Mouse (Mus musculus): ENCODE results near the gene Yrdc. TPM values are rescaled to one million over a fixed set of nuclear protein-coding genes. Genes with fewer than 3 reads are reported as not detected.

Gene Yrdc
- polyA plus RNA-seq, 1 experiment from 2014 or later: 27.5 TPM

GRCm38 (mm10) chr4:124843493-124843892, 7.0 kb upstream of the Yrdc start:
- H3K9ac ChIP-seq (ENCODE audit: low read length): no peak overlapping the region
- H3K4me3 ChIP-seq (ENCODE audit: low read length): no peak overlapping the region
- H3K4me1 ChIP-seq (replicated peaks; ENCODE audit: control insufficient read depth, insufficient read depth, low read length): no peaks in the 10 kb centered on the region; the same call in 1 of the 2 replicates
- no peak overlapping the region for H3K4me2 ChIP-seq (ENCODE audit: low read depth, low read length)
- peaks cover 10% of the 10 kb centered on the region for H3K36me3 ChIP-seq (ENCODE audit: control insufficient read depth, insufficient read depth, low read length)
- no peak overlapping the region for H3K27ac ChIP-seq (ENCODE audit: low read length)
- no peaks in the 10 kb centered on the region for H3K27me3 ChIP-seq (ENCODE audit: control insufficient read depth, insufficient read depth, low read depth, low read length)
- peak; percentile 27 for ATAC-seq (ENCODE audit: low read depth)
- 53% methylated on average over 11 of the region's 11 CpGs for WGBS
- H3K9me3 ChIP-seq (ENCODE audit: control insufficient read depth, low read length): peaks cover 4% of the 10 kb centered on the region

- H3K36me3 ChIP-seq (ENCODE audit: control insufficient read depth, insufficient read depth, low read length): peaks cover 3% of the 10 kb centered on the region
- no peaks in the 10 kb centered on the region for H3K27me3 ChIP-seq (ENCODE audit: control insufficient read depth, insufficient read depth, low read depth, low read length)
- no peak for ATAC-seq (ENCODE audit: low read depth)
- H3K9me3 ChIP-seq (ENCODE audit: control insufficient read depth, low read length): no peaks in the 10 kb centered on the region
- no peak overlapping the region for H3K9ac ChIP-seq (ENCODE audit: low read length)
- H3K4me3 ChIP-seq (ENCODE audit: low read length): no peak overlapping the region
- 13% methylated on average over 8 of the region's 8 CpGs for WGBS
- H3K4me2 ChIP-seq (ENCODE audit: low read depth, low read length): no peak overlapping the region
- peaks cover 12% of the 10 kb centered on the region for H3K4me1 ChIP-seq (replicated peaks; ENCODE audit: control insufficient read depth, insufficient read depth, low read length)
- no peak overlapping the region for H3K27ac ChIP-seq (ENCODE audit: low read length)
Observed at GRCm38 (mm10) chr4:124847573-124847972, 2.9 kb upstream of the Yrdc start.

DNA sequence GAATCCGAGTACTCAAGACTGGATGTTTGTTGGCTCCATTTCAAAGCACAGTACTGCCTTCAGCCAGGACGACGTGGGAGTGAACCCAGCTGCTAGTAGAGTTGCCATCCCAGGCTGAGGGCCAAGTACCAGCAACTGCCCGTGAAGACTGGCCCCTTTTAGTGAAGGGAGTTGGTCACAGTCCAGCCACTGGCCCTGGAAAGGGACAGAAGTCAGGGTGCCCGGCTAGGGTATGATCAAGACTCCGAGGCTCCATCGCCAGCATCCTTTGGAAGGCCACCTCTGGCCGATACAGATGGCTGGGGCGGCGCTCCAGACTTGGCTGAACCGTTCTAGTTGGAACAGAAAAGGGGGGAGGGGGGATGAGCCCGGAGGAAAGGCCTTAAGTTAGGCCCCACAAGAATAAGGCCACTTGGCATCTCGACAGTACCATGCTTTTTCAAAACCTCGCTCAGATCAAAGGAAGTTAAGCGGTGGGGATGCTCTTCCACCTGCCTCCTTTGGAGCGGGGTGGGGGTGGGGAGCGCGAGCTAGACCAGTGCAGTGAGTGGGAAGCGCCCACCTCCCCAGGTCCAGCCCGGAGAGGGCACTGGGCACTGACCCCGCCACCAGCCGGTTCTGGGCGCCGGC, 733 bp upstream of the Yrdc start:
- peak overlapping the region; percentile 67 for H3K4me2 ChIP-seq (ENCODE audit: low read depth, low read length)
- peak; percentile 39 for ATAC-seq (ENCODE audit: low read depth)
- no peaks in the 10 kb centered on the region for H3K27me3 ChIP-seq (ENCODE audit: control insufficient read depth, insufficient read depth, low read depth, low read length)

GRCm38 (mm10) chr4:124850933-124851658, 617 bp downstream of the Yrdc start, which contains the start of gene 1110065P20Rik:
1110065P20Rik (minus strand) TSS chr4:124851196.
- Histone ChIP-seq H3K4me3 (ENCODE audit: low read length) (peak within 1 kb of the TSS; percentile 86), H3K4me2 (ENCODE audit: low read depth, low read length) (peak within 1 kb of the TSS; percentile 67), H3K4me1 (replicated peaks; ENCODE audit: control insufficient read depth, insufficient read depth, low read length) (peaks cover 12% of the 10 kb centered on the region), H3K9ac (ENCODE audit: low read length) (peak within 1 kb of the TSS; percentile 83), H3K9me3 (ENCODE audit: control insufficient read depth, low read length) (no peaks in the 10 kb centered on the region), H3K27ac (ENCODE audit: low read length) (peak within 1 kb of the TSS; percentile 88), H3K36me3 (ENCODE audit: control insufficient read depth, insufficient read depth, low read length) (peaks cover 2% of the 10 kb centered on the region; the same call in 1 of the 2 replicates), H3K27me3 (ENCODE audit: control insufficient read depth, insufficient read depth, low read depth, low read length) (no peaks in the 10 kb centered on the region)
- WGBS: under 1% methylated on average over 56 of the region's 75 CpGs
- ATAC-seq (ENCODE audit: low read depth): peak; percentile 62

More for the DNA sequence above, 733 bp upstream of the Yrdc start:
- Histone ChIP-seq H3K36me3 (ENCODE audit: control insufficient read depth, insufficient read depth, low read length) (peaks cover 2% of the 10 kb centered on the region; the same call in 1 of the 2 replicates), H3K9ac (ENCODE audit: low read length) (peak overlapping the region; percentile 83), H3K4me3 (ENCODE audit: low read length) (peak overlapping the region; percentile 86), H3K9me3 (ENCODE audit: control insufficient read depth, low read length) (no peaks in the 10 kb centered on the region), H3K27ac (ENCODE audit: low read length) (peak overlapping the region; percentile 88), H3K4me1 (replicated peaks; ENCODE audit: control insufficient read depth, insufficient read depth, low read length) (peaks cover 12% of the 10 kb centered on the region)
- under 1% methylated on average over 21 of the region's 24 CpGs for WGBS

GRCm38 (mm10) chr4:124856294-124856693, 5.8 kb downstream of the Yrdc start:
- Histone ChIP-seq H3K4me2 (ENCODE audit: low read depth, low read length) (no peak overlapping the region), H3K27me3 (ENCODE audit: control insufficient read depth, insufficient read depth, low read depth, low read length) (peaks cover 8% of the 10 kb centered on the region), H3K4me3 (ENCODE audit: low read length) (no peak overlapping the region), H3K36me3 (ENCODE audit: control insufficient read depth, insufficient read depth, low read length) (peaks cover 2% of the 10 kb centered on the region; the same call in 1 of the 2 replicates), H3K4me1 (replicated peaks; ENCODE audit: control insufficient read depth, insufficient read depth, low read length) (peaks cover 6% of the 10 kb centered on the region), H3K9ac (ENCODE audit: low read length) (no peak overlapping the region), H3K9me3 (ENCODE audit: control insufficient read depth, low read length) (no peaks in the 10 kb centered on the region), H3K27ac (ENCODE audit: low read length) (no peak overlapping the region)
- no peak for ATAC-seq (ENCODE audit: low read depth)
- WGBS: 91% methylated on average over 8 of the region's 8 CpGs

GRCm38 (mm10) chr4:124858370-124858769, 7.9 kb downstream of the Yrdc start:
- Histone ChIP-seq H3K4me1 (replicated peaks; ENCODE audit: control insufficient read depth, insufficient read depth, low read length) (no peaks in the 10 kb centered on the region), H3K9me3 (ENCODE audit: control insufficient read depth, low read length) (no peaks in the 10 kb centered on the region), H3K27ac (ENCODE audit: low read length) (no peak overlapping the region), H3K4me2 (ENCODE audit: low read depth, low read length) (no peak overlapping the region), H3K27me3 (ENCODE audit: control insufficient read depth, insufficient read depth, low read depth, low read length) (peaks cover 25% of the 10 kb centered on the region), H3K36me3 (ENCODE audit: control insufficient read depth, insufficient read depth, low read length) (no peaks in the 10 kb centered on the region), H3K9ac (ENCODE audit: low read length) (no peak overlapping the region), H3K4me3 (ENCODE audit: low read length) (no peak overlapping the region)
- ATAC-seq (ENCODE audit: low read depth): no peak
- WGBS: 28% methylated on average over 5 of the region's 5 CpGs

DNA sequence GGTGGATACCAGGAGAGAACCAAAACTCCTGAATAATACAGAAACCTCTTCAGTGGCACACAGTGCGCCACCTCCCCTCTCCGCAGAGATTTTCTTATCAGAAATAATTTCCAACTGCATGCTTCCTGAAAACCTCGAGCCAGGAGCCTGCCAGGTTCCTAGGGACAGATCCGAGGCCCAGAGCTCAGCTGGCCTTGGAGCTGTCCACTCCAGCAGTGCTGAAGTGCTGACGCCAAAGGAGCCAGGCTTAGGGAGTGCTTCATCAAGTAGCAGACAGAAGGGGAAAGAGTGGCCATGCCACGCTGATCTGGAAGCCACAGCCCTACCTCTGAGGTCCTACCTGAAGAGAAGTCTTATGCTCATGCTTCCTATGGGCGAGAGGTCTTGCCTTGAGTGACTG, 10.0 kb downstream of the Yrdc start:
- Histone ChIP-seq H3K27ac (ENCODE audit: low read length) (no peak overlapping the region), H3K36me3 (ENCODE audit: control insufficient read depth, insufficient read depth, low read length) (no peaks in the 10 kb centered on the region), H3K27me3 (ENCODE audit: control insufficient read depth, insufficient read depth, low read depth, low read length) (peaks cover 25% of the 10 kb centered on the region), H3K9ac (ENCODE audit: low read length) (no peak overlapping the region), H3K9me3 (ENCODE audit: control insufficient read depth, low read length) (no peaks in the 10 kb centered on the region), H3K4me3 (ENCODE audit: low read length) (no peak overlapping the region), H3K4me2 (ENCODE audit: low read depth, low read length) (no peak overlapping the region), H3K4me1 (replicated peaks; ENCODE audit: control insufficient read depth, insufficient read depth, low read length) (no peaks in the 10 kb centered on the region)
- 2% methylated on average over 7 of the region's 7 CpGs for WGBS
- ATAC-seq (ENCODE audit: low read depth): peak; percentile 63

GRCm38 (mm10) chr4:124861283-124862188, 11.1 kb downstream of the Yrdc start, which contains the start of gene Maneal:
Maneal (minus strand) TSS chr4:124862171.
- Histone ChIP-seq H3K27me3 (ENCODE audit: control insufficient read depth, insufficient read depth, low read depth, low read length) (peaks cover 25% of the 10 kb centered on the region), H3K36me3 (ENCODE audit: control insufficient read depth, insufficient read depth, low read length) (no peaks in the 10 kb centered on the region), H3K27ac (ENCODE audit: low read length) (no peak within 1 kb of the TSS), H3K9ac (ENCODE audit: low read length) (no peak within 1 kb of the TSS), H3K4me2 (ENCODE audit: low read depth, low read length) (peak within 1 kb of the TSS; percentile 59), H3K4me3 (ENCODE audit: low read length) (peak within 1 kb of the TSS; percentile 49), H3K9me3 (ENCODE audit: control insufficient read depth, low read length) (no peaks in the 10 kb centered on the region), H3K4me1 (replicated peaks; ENCODE audit: control insufficient read depth, insufficient read depth, low read length) (no peaks in the 10 kb centered on the region)
- ATAC-seq (ENCODE audit: low read depth): peak; percentile 22; the same call in 1 of the 2 replicates
- 5% methylated on average over 62 of the region's 77 CpGs for WGBS

Data from lung, embryonic 16.5 days (tissue).